Mouse (Mus musculus): ENCODE measurements around the gene Phldb2.
A peak's percentile ranks its signal among the peaks of the same experiment; 100 is the strongest.

- TF ChIP-seq CTCF (IDR thresholded peaks at IDR 0.05; ENCODE audit: control insufficient read depth, insufficient read depth, insufficient read length) (no peak), USF1 (IDR thresholded peaks at IDR 0.05; ENCODE audit: low read depth) (no peak), MAX (IDR thresholded peaks at IDR 0.05) (peak; percentile 63), MYOD1 (IDR thresholded peaks at IDR 0.05; ENCODE audit: control insufficient read depth, insufficient read length, low read depth) (no peak)
These were observed 115.7 kb downstream of the Phldb2 start for GRCm38 (mm10) chr16:45837541-45838342.
